Mouse (Mus musculus): ENCODE measurements around the gene Psma5.

DNA sequence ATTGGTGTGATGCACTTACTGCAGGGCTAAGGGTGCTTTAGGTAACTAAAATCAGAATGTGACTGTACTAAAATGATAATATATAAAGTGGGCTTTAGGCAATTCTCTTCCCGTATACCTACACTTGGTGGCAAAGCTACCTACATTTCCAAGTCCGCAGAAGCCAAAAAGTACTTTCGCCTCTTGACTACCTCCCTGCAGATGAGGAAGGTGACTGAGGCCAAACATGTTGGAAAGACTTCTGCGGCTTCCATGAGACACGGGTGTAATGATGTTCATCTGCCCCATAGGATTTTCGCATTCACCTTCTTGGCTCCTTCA lies 26.5 kb downstream of the Psma5 start:
- TF ChIP-seq POLR2A (IDR thresholded peaks at IDR 0.05; ENCODE audit: low read depth, low read length), result no peak
- no peak for TF ChIP-seq CTCF (IDR thresholded peaks at IDR 0.05; ENCODE audit: extremely low read depth, insufficient read length, insufficient replicate concordance, low read depth, low read length)
